In the genomic region with DNA sequence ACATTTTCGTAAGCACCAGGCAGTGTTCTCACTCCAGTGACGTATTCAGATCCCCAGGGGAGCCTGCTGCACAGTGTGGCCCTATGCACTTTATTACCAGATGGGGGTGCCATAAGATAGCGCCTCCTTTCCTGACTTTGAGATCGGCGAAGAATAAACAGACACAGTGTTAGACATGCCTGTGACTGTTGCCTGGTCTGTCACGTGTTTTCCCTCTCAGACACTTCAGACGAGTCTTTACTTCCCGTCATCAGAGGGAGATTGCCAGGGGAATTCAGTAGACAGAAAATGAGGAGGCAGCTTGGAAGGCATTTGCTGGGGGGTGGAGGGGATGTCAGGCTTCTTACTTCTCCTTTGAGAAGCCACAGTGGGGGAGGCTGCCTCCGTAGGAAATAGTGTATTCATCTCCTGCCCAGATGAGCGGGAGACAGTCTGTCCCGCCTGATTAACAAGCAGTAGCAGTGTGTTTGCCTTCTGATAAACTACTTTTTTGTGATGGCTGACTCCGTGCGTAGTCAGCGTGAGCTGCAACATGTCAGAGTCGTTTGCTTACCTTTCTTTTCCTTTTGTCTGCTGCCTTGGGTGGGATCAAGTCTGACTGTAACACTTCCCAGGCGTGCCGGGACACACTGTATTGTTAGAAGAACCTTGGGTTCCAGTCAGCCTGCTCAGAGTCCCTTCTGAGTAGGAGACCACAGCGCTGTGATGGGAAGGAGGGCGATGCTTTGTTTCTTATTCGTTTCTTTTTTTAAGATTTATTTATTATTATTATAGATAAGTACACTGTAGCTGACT, we compare ENCODE assay signal across 8 mouse cellular contexts. TPM values are rescaled to one million over a fixed set of nuclear protein-coding genes. Genes with fewer than 3 reads are reported as not detected.
DNase-seq lines count a peak whose midpoint lies in the region; ATAC-seq lines count a peak whose summit lies in the region.

No protein-coding gene starts in this region.

- H3K9ac ChIP-seq in embryonic facial prominence, embryonic 13.5 days: 0 out of 2 replicates have a peak overlapping the region, but pooled peaks have one; percentile 33
- peak overlapping the region; percentile 44; the same call in 1 of the 2 replicates for H3K9ac ChIP-seq in heart, embryonic 12.5 days
- H3K9ac ChIP-seq in kidney, embryonic 15.5 days: no peak overlapping the region
- no peak overlapping the region; the same call in 1 of the 2 replicates for H3K9ac ChIP-seq in midbrain, embryonic 16.5 days (ENCODE audit: low read depth, low read length)

- peak; percentile 45; the same call in 1 of the 2 replicates for ATAC-seq in embryonic facial prominence, embryonic 13.5 days (ENCODE audit: insufficient number of reproducible peaks, insufficient read depth, low FRiP score, low TSS enrichment, low read depth)
- peak; percentile 86 for ATAC-seq in heart, embryonic 12.5 days (ENCODE audit: insufficient number of reproducible peaks, low FRiP score)
- ATAC-seq in kidney, embryonic 15.5 days (replicated peaks; ENCODE audit: low FRiP score): peak; percentile 73
- peak; percentile 90 for ATAC-seq in midbrain, embryonic 16.5 days

- no peak overlapping the region for H3K4me3 ChIP-seq in embryonic facial prominence, embryonic 13.5 days
- H3K4me3 ChIP-seq in heart, embryonic 12.5 days: no peak overlapping the region
- no peak overlapping the region for H3K4me3 ChIP-seq in kidney, embryonic 15.5 days (replicated peaks)
- no peak overlapping the region for H3K4me3 ChIP-seq in midbrain, embryonic 16.5 days (ENCODE audit: low read depth, low read length)

- H3K4me1 ChIP-seq in embryonic facial prominence, embryonic 13.5 days: peaks cover 15% of the 10 kb centered on the region
- H3K4me1 ChIP-seq in heart, embryonic 12.5 days (replicated peaks): peaks cover 56% of the 10 kb centered on the region
- peaks cover 42% of the 10 kb centered on the region for H3K4me1 ChIP-seq in kidney, embryonic 15.5 days
- peaks cover 3% of the 10 kb centered on the region; the same call in 1 of the 2 replicates for H3K4me1 ChIP-seq in midbrain, embryonic 16.5 days (ENCODE audit: control insufficient read depth, insufficient read depth, low read length)

- peak overlapping the region; percentile 22 for H3K4me2 ChIP-seq in embryonic facial prominence, embryonic 13.5 days
- peak overlapping the region; percentile 56 for H3K4me2 ChIP-seq in heart, embryonic 12.5 days
- H3K4me2 ChIP-seq in kidney, embryonic 15.5 days: peak overlapping the region; percentile 30; the same call in 1 of the 2 replicates
- peak overlapping the region; percentile 22; the same call in 1 of the 2 replicates for H3K4me2 ChIP-seq in midbrain, embryonic 16.5 days (ENCODE audit: low read length)

- DNase-seq in urinary bladder, adult 18-20 months (ENCODE audit: low spot score in 2 of 2): peak; percentile 17 to 42
- no peak for DNase-seq in urinary bladder, postnatal 10 days (ENCODE audit: low spot score)
- DNase-seq in liver: peak; percentile 85
- DNase-seq in spleen, postnatal 36 days (ENCODE audit: low spot score in 2 of 2): peak; percentile 82 to 88

- peak overlapping the region; percentile 48; the same call in 1 of the 2 replicates for H3K27ac ChIP-seq in embryonic facial prominence, embryonic 13.5 days
- peak overlapping the region; percentile 78 for H3K27ac ChIP-seq in heart, embryonic 12.5 days (ENCODE audit: poor library complexity, severe bottlenecking)
- peak overlapping the region; percentile 72 for H3K27ac ChIP-seq in kidney, embryonic 15.5 days
- peak overlapping the region; percentile 43 for H3K27ac ChIP-seq in midbrain, embryonic 16.5 days (ENCODE audit: low read length)

- WGBS in embryonic facial prominence, embryonic 13.5 days: 52% methylated on average over 20 of the region's 20 CpGs
- 23% methylated on average over 20 of the region's 20 CpGs for WGBS in heart, embryonic 12.5 days
- 37% methylated on average over 20 of the region's 20 CpGs for WGBS in kidney, embryonic 15.5 days
- 44% methylated on average over 20 of the region's 20 CpGs for WGBS in midbrain, embryonic 16.5 days

- no peaks in the 10 kb centered on the region for H3K9me3 ChIP-seq in embryonic facial prominence, embryonic 13.5 days
- no peaks in the 10 kb centered on the region for H3K9me3 ChIP-seq in heart, embryonic 12.5 days (replicated peaks)
- no peaks in the 10 kb centered on the region for H3K9me3 ChIP-seq in kidney, embryonic 15.5 days (replicated peaks)
- H3K9me3 ChIP-seq in midbrain, embryonic 16.5 days (replicated peaks; ENCODE audit: control insufficient read depth, low read length, poor library complexity, severe bottlenecking): no peaks in the 10 kb centered on the region

- H3K36me3 ChIP-seq in embryonic facial prominence, embryonic 13.5 days: peaks cover 66% of the 10 kb centered on the region
- peaks cover 34% of the 10 kb centered on the region for H3K36me3 ChIP-seq in heart, embryonic 12.5 days
- peaks cover 44% of the 10 kb centered on the region for H3K36me3 ChIP-seq in kidney, embryonic 15.5 days
- peaks cover 15% of the 10 kb centered on the region for H3K36me3 ChIP-seq in midbrain, embryonic 16.5 days (ENCODE audit: control insufficient read depth, insufficient read depth, low read length)

- H3K27me3 ChIP-seq in embryonic facial prominence, embryonic 13.5 days: no peaks in the 10 kb centered on the region
- H3K27me3 ChIP-seq in heart, embryonic 12.5 days (replicated peaks): no peaks in the 10 kb centered on the region
- no peaks in the 10 kb centered on the region for H3K27me3 ChIP-seq in kidney, embryonic 15.5 days
- H3K27me3 ChIP-seq in midbrain, embryonic 16.5 days (ENCODE audit: control insufficient read depth, insufficient read depth, low read depth, low read length): no peaks in the 10 kb centered on the region

RNA-seq across cellular contexts. Expression of a gene that starts 40.4 kb away (rescaled TPM):
- 2.8 and 3.0 TPM in 2 replicates for polyA plus RNA-seq in embryonic facial prominence, embryonic 13.5 days (2015; fragmentation: Nextera tagmentation; extraction: Ambion mirVana)
- 1.3 and 1.7 TPM in 2 replicates for polyA plus RNA-seq in heart, embryonic 12.5 days (2016; fragmentation: Nextera tagmentation; extraction: Ambion mirVana)
- 1.9 TPM in 2 replicates for polyA plus RNA-seq in kidney, embryonic 15.5 days (2015; fragmentation: Nextera tagmentation; extraction: Ambion mirVana)
- polyA plus RNA-seq in midbrain, embryonic 16.5 days (2015; fragmentation: Nextera tagmentation; extraction: Ambion mirVana): 3.2 and 3.4 TPM in 2 replicates

RNA-seq across cellular contexts. Expression of a gene that starts 58.5 kb away (rescaled TPM):
- 17.7 and 20.1 TPM in 2 replicates for polyA plus RNA-seq in embryonic facial prominence, embryonic 13.5 days (2015; fragmentation: Nextera tagmentation; extraction: Ambion mirVana)
- polyA plus RNA-seq in heart, embryonic 12.5 days (2016; fragmentation: Nextera tagmentation; extraction: Ambion mirVana): 9.7 and 10.5 TPM in 2 replicates
- polyA plus RNA-seq in kidney, embryonic 15.5 days (2015; fragmentation: Nextera tagmentation; extraction: Ambion mirVana): 20.5 and 21.8 TPM in 2 replicates
- polyA plus RNA-seq in midbrain, embryonic 16.5 days (2015; fragmentation: Nextera tagmentation; extraction: Ambion mirVana): 141 and 146 TPM in 2 replicates

Comparison
In these comparisons a context has a peak if more than half of its experiments do, and no peak if none do; other contexts are left out.
1. H3K9ac ChIP-seq: peak in embryonic facial prominence, embryonic 13.5 days (single experiment) and heart, embryonic 12.5 days (single experiment); none in kidney, embryonic 15.5 days (single experiment) and midbrain, embryonic 16.5 days (single experiment).
2. Peak in every context shown above with its lines, with median percentiles within 50 percentile points of each other: ATAC-seq, H3K27ac ChIP-seq and H3K4me2 ChIP-seq.